In genomic region chr1:86232631-86233030, GRCm38 (mm10) we compare ENCODE assay signal across 17 mouse cellular contexts.
"Had no signal": no experiment of that assay in that cellular context is flagged by ENCODE, and none has a peak within 500 bp of the region (broad histone marks: within the 10 kb centered on the region; RNA-seq: fewer than 3 reads in every experiment).

No protein-coding gene starts in this region.

- DNase-seq: kidney, adult 9 months; kidney, postnatal 4 days; liver; lung, adult 2 months; lung, postnatal 36 days; retina, postnatal 1 day; right cerebral cortex, postnatal 14 days; thymus, adult 2 months; thymus, postnatal 25 days had no signal

- H3K36me3 ChIP-seq: limb, embryonic 12.5 days; liver, embryonic 15.5 days; midbrain, embryonic 12.5 days; stomach, embryonic 15.5 days had no signal

- H3K4me1 ChIP-seq: midbrain, embryonic 12.5 days; stomach, embryonic 15.5 days had no signal

- H3K9ac ChIP-seq: limb, embryonic 12.5 days; liver, embryonic 15.5 days; midbrain, embryonic 12.5 days; neural tube, embryonic 13.5 days; stomach, embryonic 15.5 days had no signal

- ATAC-seq: lung, postnatal 0 days; midbrain, embryonic 16.5 days had no signal

- H3K4me3 ChIP-seq: layer of hippocampus, adult 2 months; limb, embryonic 12.5 days; liver, embryonic 15.5 days; midbrain, embryonic 12.5 days; neural tube, embryonic 13.5 days; stomach, embryonic 15.5 days had no signal

- H3K9me3 ChIP-seq: limb, embryonic 12.5 days; liver, embryonic 15.5 days; midbrain, embryonic 12.5 days; neural tube, embryonic 13.5 days; stomach, embryonic 15.5 days had no signal

- H3K27ac ChIP-seq: layer of hippocampus, adult 2 months; limb, embryonic 12.5 days; liver, embryonic 15.5 days; midbrain, embryonic 12.5 days; neural tube, embryonic 13.5 days; stomach, embryonic 15.5 days had no signal

- H3K27me3 ChIP-seq: limb, embryonic 12.5 days; liver, embryonic 15.5 days; midbrain, embryonic 12.5 days; neural tube, embryonic 13.5 days; stomach, embryonic 15.5 days had no signal

- H3K4me2 ChIP-seq: limb, embryonic 12.5 days; liver, embryonic 15.5 days; midbrain, embryonic 12.5 days; neural tube, embryonic 13.5 days; stomach, embryonic 15.5 days had no signal
